Mouse (Mus musculus) left cerebral cortex, postnatal 10 days (tissue): Measurements from ENCODE around the gene St3gal4. TPM values are rescaled to one million over a fixed set of nuclear protein-coding genes. Genes with fewer than 3 reads are reported as not detected.
"Not testable (repeated sequence)": the region's sequence is repeated elsewhere in the genome, so short reads cannot be mapped to it uniquely, and the experiment has no call there.

Experiments
- DNase-seq, 2 experiments: peaks; one replicate each; pipeline ENCODE4 v3.0.0; 2021 to 2022; ENCODE audit warnings: low spot score in 2 of 2, mixed read lengths in 1 of 2; ENCODE audit errors: extremely low spot score in 1 of 2
- intact Hi-C: fragments of 180-260 bp; cut with DNase I; formaldehyde crosslinking; loops from one replicate; pipeline ENCODE4 v1.15.1; 2025
- total RNA-seq, 2 experiments: library from RNA; stranded (reverse); gene quantifications; 2 replicates each; pipeline ENCODE4 v1.2.3; 2021

Gene St3gal4
- total RNA-seq = 10 to 100 TPM; 26.8 to 27.2 TPM

DNA sequence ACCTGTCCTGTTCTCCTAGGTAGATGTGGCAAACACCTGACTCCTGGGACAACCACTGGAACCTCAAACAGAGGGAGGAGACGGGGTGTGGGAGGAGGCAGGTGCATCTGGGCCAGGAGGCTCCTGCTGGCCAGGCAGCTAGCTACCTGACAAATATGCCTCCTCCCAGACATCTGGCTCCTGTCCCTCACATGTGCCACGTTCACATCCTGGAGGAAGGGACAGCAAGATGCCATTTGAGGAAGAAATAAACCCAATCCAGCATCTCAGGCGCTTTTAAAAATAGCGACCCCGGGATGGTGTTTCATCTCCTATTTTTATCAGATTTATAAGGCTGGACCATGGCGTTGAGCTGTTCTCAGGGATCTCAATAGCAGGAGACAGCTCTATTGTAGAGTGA is at the start of gene St3gal4:
St3gal4 (minus strand) TSS at position 101 of the 400 bp plus-strand sequence.
- intact Hi-C loops = loop anchor here (5.0 kb wide), 1 partner anchor 48 kb away; no protein-coding TSS in a partner anchor
- no peak for DNase-seq

GRCm38 (mm10) chr9:35166798-35167635 is 47.9 kb upstream of the St3gal4 start:
- DNase-seq = no peak
- intact Hi-C loops = loop anchor here (2.0 to 10.0 kb wide), 3 partner anchors 50 to 672 kb away; partner anchors contain the start of gene St3gal4

DNA sequence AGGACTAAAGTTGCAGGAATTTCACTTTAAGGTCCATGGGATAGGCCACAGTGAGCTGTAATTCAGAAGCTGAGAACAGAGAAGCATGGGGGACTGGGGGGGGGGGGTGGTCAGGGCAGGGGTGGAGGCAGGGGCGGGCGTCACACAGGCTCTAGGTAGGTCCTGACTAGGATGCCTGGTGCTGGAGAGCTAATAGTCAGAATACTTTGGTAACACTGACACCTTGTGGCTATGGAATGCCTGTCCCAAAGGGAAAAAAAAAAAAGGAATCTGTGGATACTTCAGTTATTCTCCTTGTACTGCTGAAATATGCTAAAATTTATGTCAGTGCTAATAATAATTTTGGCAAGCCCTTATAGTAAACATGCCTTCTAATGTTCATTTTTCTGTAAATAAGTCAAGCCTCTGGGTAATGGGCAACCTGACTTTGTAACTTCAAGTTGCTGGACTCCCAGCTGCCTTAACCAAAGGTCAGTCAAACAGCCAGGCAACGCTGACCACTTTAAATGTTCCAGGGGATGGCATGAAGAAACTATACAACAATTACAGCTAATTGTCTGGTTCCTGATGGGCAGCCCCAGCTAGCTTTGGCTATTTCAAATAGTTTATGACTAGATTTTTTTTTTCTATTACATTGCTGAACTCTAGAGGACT is 47.2 kb upstream of the St3gal4 start:
- intact Hi-C loops = loop anchor here (2.0 to 10.0 kb wide), 3 partner anchors 49 to 671 kb away; partner anchors contain the start of gene St3gal4
- DNase-seq = no peak

DNA sequence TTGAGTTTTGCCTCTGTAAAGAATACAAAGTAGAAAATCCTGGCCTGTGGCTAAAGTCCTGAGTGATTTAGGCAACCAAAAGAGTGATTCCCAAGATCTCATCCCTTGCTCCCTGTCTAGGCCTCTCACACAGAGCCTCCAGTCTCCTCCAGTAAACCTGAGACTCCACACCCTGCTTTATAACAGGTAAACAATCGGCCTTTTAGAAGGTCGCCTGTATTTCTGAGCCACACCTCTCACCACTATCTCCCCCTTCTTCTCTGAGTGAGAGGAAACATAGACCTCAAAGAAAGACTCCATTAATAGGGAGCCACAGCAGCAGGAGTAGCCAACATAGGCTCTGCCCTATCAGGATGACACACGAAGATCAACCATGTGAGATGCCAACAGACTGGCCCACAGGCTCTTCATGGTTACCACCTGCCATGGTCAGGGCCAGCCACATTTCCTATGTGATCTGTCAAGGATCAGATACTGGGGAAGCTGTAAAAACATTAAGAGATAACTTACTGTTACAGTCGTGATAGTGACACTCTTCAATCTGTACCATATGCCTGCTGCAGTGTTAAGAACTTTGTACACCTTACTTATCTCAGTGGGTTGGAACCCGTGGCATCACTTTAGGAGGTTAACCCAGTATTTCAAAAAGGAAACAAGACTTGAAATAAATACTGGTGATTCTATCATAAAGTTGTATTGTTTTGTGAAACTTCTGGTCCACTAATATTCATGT is 45.2 kb upstream of the St3gal4 start:
- DNase-seq = no peak
- intact Hi-C loops = loop anchor here (10.0 kb wide), 1 partner anchor 670 kb away; no protein-coding TSS in a partner anchor

GRCm38 (mm10) chr9:35163011-35163690 is 44.1 kb upstream of the St3gal4 start:
- DNase-seq = peak; percentile 40 to 45
- intact Hi-C loops = loop anchor here (10.0 kb wide), 1 partner anchor 668 kb away; no protein-coding TSS in a partner anchor

GRCm38 (mm10) chr9:35161721-35162120 is 42.7 kb upstream of the St3gal4 start:
- DNase-seq = no peak
- intact Hi-C loops = loop anchor here (10.0 kb wide), 1 partner anchor 667 kb away; no protein-coding TSS in a partner anchor

DNA sequence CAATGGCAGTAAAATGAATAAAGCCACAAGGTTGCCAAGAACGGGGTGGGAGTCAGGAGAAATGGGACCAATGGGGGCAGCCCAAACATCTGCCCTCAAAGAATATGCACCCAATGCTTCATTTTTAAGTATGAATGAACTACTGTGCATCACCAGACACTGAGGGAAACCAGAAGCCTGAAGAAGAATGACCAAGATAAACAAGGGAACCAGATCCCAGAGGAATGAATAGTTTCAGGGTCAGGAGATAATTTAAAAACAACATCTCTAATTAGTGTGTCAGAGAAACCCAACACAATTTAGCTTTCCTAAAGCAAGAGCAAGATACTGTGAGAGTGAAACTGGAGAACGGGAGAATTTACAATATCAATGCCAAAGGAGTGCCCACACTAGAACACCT is 41.6 kb upstream of the St3gal4 start:
- intact Hi-C loops = loop anchor here (10.0 kb wide), 1 partner anchor 666 kb away; no protein-coding TSS in a partner anchor
- DNase-seq = no peak

DNA sequence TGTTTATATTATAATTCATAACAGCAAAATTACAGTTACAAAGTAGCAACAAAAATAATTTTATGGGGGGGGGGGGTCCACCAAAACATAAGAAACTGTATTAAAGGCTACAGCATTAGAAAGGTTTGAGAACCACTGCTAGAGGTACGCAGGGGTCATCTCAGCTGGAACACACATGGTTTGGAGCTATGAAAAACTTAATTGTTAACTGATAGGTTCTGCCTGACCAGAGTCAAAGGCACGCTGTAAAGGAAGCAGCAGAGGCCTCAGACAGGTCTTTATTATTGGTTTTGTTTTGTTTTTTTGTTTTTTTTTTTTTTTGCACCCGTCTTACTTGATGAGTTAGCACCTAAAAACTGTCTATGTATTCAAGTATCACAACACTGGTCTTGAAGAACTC is 39.4 kb upstream of the St3gal4 start:
- DNase-seq = no peak
- intact Hi-C loops = no loop called here

DNA sequence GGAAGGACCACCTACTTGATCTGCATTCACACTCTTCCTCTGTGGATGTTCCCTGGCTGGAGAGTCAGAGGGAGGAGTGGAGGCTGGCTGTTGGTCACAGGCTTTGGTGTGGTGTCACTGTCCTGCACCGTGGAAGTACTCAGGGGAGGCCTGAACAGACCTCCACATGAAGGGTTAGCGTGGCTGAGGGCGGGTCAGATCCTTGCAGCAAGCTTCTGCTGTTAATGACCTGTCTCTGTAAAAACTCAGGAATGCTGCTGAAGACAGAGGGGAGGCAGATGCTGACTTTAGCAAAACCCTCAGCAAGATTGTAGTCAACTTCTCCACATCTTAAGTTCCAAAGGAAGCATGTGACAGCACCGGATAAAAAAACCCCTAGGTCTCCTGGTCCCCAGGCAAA is 37.8 kb upstream of the St3gal4 start:
- no peak for DNase-seq
- intact Hi-C loops = no loop called here

DNA sequence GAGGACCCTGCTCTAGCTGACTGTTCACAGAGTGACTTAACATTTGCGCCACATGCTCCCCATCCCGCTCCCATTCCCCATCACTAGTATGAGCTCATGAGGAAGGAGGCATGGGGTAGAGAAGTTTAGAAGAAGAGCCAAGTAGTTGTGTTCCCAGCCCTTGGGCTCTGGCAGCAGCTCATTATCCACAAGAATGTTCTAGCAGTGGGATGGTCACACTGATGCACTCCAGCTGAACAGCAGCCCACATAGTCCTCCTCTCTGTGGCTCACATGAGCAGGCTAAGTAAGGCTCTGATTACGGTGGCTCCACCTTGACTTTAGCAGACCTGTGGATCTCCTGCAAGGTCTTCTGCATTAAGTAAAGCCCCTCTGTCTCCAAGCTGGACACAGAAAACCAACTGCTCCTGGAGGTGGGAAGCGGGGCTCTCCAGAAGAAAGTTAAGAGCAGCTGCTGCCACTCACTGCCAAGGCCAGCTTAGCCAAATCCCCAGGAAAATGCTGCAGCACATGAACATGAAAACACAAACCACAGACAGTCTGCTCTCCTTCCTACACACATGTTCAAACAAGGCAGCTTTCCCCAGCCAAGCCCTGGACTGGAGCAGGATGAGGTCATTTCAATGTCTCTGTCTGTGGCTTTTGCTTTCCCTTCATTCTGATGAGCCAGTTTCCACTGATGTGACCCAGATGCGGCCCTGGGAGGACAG is 37.1 kb upstream of the St3gal4 start:
- DNase-seq = peak in 1 of 2 experiments; percentile 27
- intact Hi-C loops = no loop called here

DNA sequence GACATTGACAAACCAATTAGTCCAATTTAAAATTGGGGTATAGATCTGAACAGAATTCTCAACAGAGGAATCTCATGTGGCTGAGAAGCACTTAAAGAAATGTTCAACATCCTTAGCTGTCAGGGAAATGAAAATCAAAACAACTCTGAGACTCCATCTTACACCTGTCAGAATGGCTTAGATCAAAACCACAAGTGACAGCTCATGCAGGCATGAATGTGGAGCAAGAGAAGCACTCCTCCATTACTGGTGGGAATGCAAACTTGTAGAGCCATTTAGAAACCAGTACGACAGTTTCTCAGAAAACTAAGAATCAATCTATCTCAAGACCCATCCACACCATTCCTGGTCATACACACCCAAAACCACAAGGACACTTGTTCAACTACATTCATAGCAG is 33.9 kb upstream of the St3gal4 start:
- intact Hi-C loops = no loop called here
- DNase-seq = no peak

DNA sequence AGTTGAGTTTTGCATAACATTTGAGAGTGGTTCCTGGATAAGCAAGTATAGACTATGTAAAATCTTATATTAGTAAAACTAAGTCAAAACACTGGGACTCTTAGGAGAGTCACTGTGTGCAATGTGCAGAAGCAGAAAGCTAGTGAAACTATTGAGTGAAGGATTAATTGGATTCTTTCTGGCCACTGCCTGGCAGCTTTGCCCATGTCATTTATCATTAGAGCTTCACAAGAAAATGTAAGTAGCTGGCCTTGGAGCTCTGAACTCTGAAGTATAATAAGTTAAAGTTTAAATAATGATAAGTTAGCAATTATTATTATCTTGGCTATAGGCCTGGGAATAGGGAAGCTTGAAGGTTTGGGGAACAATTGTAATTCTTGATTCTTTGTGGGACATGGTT is 29.8 kb upstream of the St3gal4 start:
- DNase-seq, intact Hi-C loops: not testable (repeated sequence)

DNA sequence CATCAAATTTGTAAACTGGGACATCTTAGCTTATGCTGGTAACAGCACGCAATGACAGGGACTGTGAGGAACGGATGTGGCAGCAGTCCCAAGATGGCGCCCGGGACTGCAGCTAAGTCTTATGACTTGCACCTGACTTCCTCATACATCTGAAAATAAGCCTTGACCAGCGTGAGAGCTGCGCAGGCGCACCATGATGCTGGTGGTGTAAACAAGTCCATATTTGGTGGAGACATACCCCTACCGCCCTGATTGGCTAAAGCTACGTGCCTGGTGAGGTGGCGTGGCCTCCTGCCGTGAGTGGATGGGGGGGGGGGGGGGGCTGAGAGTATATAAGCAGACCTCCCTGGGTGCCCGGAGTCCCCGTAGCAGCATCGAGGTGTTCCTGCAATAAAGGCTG is 28.2 kb upstream of the St3gal4 start:
- intact Hi-C loops = not testable (repeated sequence)
- DNase-seq = peak in 1 of 2 experiments; percentile 13

- DNase-seq = no peak
- intact Hi-C loops = no loop called here
These were observed 26.8 kb upstream of the St3gal4 start for GRCm38 (mm10) chr9:35145829-35146228.

DNA sequence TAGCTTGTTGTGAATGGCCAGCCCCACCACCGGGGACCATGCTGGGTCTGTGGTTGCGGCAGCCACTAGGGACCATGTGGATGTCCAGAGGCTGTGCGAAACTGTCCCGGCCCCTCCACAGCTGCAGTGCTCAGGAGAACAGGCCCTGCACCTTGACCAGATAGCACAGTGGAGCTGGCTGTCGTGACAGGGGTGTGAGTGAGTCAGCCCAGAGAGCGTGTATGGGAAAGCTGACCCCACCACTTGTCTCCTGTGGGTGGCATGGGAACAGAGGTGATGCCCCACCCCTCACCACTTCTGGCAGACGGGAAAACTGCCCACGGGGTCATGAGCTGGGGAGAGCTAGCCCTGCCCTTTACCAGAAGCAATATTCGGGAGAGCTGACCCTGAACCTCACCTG is 26.1 kb upstream of the St3gal4 start:
- intact Hi-C loops = no loop called here
- no peak for DNase-seq

DNA sequence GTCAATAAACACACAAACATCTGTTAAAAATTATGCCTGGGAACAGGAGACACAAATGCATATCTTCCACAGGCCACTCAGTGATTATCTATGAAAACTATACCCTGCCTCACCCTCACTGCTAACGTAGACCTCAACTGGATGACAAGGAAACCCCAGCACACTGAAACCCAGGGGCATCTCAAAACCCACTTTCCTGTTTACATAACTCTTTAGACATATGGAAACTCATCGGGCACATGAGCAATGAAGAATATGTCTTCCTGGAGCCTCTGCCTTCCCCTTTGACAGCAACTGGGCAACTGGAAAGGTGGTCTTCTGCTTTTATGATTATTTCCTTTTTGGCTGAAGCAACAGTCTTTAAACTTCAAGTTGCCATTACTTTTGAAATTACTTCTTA is 23.2 kb upstream of the St3gal4 start:
- intact Hi-C loops = no loop called here
- no peak for DNase-seq

GRCm38 (mm10) chr9:35139231-35139744 is 20.2 kb upstream of the St3gal4 start:
- no peak for DNase-seq
- intact Hi-C loops = no loop called here

- intact Hi-C loops = no loop called here
- no peak for DNase-seq
These were observed 19.0 kb upstream of the St3gal4 start for GRCm38 (mm10) chr9:35138029-35138428.
